Mouse (Mus musculus): ENCODE results near the gene Olfr196. TPM values are rescaled to one million over a fixed set of nuclear protein-coding genes. Genes with fewer than 3 reads are reported as not detected.
"Not testable (repeated sequence)": the region's sequence is repeated elsewhere in the genome, so short reads cannot be mapped to it uniquely, and the experiment has no call there.

Gene Olfr196
- polyA plus RNA-seq (2012; rRNA removed) = not detected in 2 replicates

GRCm38 (mm10) chr16:59170354-59170753 is at the start of gene Olfr196:
TSS of gene Olfr196 (minus strand) at chr16:59170454.
- no peak for DNase-seq
- WGBS = 65% methylated on average over 3 of the region's 3 CpGs
- no peak within 1 kb of the TSS for H3K4me3 ChIP-seq (replicated peaks; ENCODE audit: insufficient read depth, low read depth, low read length)
- H3K27me3 ChIP-seq (ENCODE audit: control insufficient read depth, insufficient read depth, low read length) = no peaks in the 10 kb centered on the region
- H3K4me1 ChIP-seq (ENCODE audit: control insufficient read depth, insufficient read depth, low read length) = no peaks in the 10 kb centered on the region
- TF ChIP-seq CTCF (IDR thresholded peaks at IDR 0.05; ENCODE audit: borderline replicate concordance, insufficient read depth, low read depth, low read length) (no peak), POLR2A (IDR thresholded peaks at IDR 0.05; ENCODE audit: borderline replicate concordance, insufficient read depth, low read length) (no peak)
- no peak within 1 kb of the TSS for H3K27ac ChIP-seq (ENCODE audit: insufficient read depth, low read length)

DNA sequence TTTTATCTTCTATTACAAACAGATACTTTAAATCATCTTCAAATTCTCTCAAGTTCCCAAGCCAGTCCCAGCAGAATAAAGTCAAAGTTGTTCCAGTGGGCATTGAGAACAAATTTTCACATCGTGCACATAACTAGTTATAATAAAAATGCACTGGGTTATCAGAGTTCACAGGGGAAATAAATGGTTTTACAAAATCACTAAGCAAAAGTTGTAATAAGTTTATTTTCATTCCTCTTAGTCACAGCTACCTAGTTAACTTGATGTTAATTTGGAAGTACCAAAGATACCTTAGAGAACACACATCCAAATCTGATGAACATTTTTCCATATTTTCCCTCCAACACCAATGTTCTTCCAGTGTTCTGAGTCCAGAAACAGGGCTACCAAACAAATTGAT is 49.4 kb upstream of the Olfr196 start, which contains the start of gene Olfr199:
TSS of gene Olfr199 (minus strand) at position 101 of the 400 bp plus-strand sequence.
- H3K4me1 ChIP-seq (ENCODE audit: control insufficient read depth, insufficient read depth, low read length); DNase-seq; H3K27me3 ChIP-seq (ENCODE audit: control insufficient read depth, insufficient read depth, low read length); H3K27ac ChIP-seq (ENCODE audit: insufficient read depth, low read length); H3K4me3 ChIP-seq (replicated peaks; ENCODE audit: insufficient read depth, low read depth, low read length): not testable (repeated sequence)
- WGBS = 93% methylated on average over 1 of the region's 1 CpGs

DNA sequence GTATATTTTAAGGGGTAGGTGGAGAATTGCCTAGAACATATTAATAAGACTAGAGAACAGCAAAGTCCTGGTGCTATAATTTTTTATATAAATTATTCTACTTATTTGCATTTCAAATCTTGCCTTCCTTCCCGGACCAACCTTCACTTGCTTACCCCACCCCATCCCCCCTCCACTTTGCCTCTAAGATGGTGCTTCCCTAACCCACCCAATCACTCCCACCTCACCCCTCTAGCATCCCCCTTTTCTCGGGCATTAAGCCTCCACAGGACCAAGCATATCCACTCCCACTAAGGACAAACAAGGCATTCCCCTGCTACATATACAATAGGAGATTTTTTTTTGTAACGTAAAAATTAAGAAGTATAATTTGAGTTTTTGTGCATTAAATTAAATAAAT is 47.6 kb upstream of the Olfr196 start:
- H3K4me1 ChIP-seq (ENCODE audit: control insufficient read depth, insufficient read depth, low read length); DNase-seq; H3K4me3 ChIP-seq (replicated peaks; ENCODE audit: insufficient read depth, low read depth, low read length); H3K27me3 ChIP-seq (ENCODE audit: control insufficient read depth, insufficient read depth, low read length); H3K27ac ChIP-seq (ENCODE audit: insufficient read depth, low read length): not testable (repeated sequence)
- WGBS = 67% methylated on average over 3 of the region's 3 CpGs

DNA sequence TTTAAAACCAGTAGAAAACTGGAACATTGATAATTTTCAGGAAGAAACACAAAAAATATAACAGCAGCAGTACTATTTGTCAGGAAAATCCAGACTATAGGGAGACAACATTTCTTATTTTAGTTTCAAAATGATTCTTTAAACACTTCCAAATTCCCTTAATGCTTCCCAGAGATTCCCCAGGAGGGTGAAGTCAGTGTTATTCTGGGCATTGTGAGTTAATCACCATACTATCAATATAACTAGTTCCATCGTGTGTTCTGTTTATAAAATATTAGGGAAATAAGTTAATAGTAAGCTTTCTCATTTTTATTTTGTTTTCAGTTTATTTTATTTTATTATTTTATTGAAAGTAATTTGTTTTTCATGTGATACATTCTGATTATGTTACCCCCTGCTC is 33.2 kb upstream of the Olfr196 start, which contains the start of gene Olfr198:
TSS of gene Olfr198 (minus strand) at position 101 of the 400 bp plus-strand sequence.
- WGBS = 68% methylated on average over 1 of the region's 1 CpGs
- not testable (repeated sequence) for H3K4me1 ChIP-seq (ENCODE audit: control insufficient read depth, insufficient read depth, low read length); H3K27ac ChIP-seq (ENCODE audit: insufficient read depth, low read length); H3K4me3 ChIP-seq (replicated peaks; ENCODE audit: insufficient read depth, low read depth, low read length); H3K27me3 ChIP-seq (ENCODE audit: control insufficient read depth, insufficient read depth, low read length); DNase-seq

DNA sequence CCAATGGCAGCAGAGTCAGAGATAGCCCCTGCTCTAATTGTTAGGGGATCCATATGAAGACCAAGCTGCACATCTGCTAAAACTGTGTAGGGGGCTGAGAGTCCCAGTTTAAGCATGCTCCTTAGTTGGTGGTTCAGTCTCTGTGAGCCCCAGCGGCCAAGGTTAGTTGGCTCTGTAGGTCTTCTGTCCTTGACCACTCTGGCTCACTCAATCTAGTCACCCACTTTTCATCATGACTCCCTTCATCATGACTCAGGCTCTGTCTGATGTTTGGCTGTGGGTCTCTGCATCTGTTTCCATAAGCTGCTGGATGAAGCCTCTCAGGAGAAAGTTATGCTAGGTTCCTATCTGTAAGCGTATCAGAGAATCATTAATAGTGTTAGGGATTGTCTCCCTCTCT is 18.3 kb downstream of the Olfr196 start:
- Histone ChIP-seq H3K27ac (ENCODE audit: insufficient read depth, low read length) (no peak overlapping the region), H3K27me3 (ENCODE audit: control insufficient read depth, insufficient read depth, low read length) (no peaks in the 10 kb centered on the region), H3K4me3 (replicated peaks; ENCODE audit: insufficient read depth, low read depth, low read length) (no peak overlapping the region), H3K4me1 (ENCODE audit: control insufficient read depth, insufficient read depth, low read length) (no peaks in the 10 kb centered on the region)
- WGBS = 87% methylated on average over 2 of the region's 2 CpGs
- TF ChIP-seq CTCF (IDR thresholded peaks at IDR 0.05; ENCODE audit: borderline replicate concordance, insufficient read depth, low read depth, low read length) (no peak), POLR2A (IDR thresholded peaks at IDR 0.05; ENCODE audit: borderline replicate concordance, insufficient read depth, low read length) (no peak)
- no peak for DNase-seq

DNA sequence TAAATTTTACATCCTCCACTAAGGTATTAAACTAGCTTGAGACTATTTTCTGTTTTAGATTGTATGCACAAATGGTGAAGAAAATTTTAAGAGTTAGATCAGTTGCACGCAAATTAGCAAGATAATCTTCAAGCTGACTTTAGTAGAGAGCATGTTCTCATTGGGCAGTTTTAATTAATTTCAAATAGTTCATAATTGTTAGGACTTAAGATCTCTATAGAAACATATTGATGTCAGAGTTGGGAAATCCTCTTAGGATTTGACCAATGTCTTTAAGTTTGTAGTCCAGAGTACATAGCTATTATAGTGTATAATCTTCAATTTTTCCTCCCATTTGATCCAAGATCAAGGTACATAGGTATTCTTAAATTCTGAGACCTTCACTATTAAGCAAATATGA is 23.5 kb downstream of the Olfr196 start, which contains the start of gene Olfr195:
TSS of gene Olfr195 (plus strand) at position 301 of the 400 bp plus-strand sequence.
- TF ChIP-seq CTCF (IDR thresholded peaks at IDR 0.05; ENCODE audit: borderline replicate concordance, insufficient read depth, low read depth, low read length) (no peak), POLR2A (IDR thresholded peaks at IDR 0.05; ENCODE audit: borderline replicate concordance, insufficient read depth, low read length) (no peak)
- DNase-seq = no peak
- Histone ChIP-seq H3K4me1 (ENCODE audit: control insufficient read depth, insufficient read depth, low read length) (no peaks in the 10 kb centered on the region), H3K27ac (ENCODE audit: insufficient read depth, low read length) (no peak within 1 kb of the TSS), H3K4me3 (replicated peaks; ENCODE audit: insufficient read depth, low read depth, low read length) (no peak within 1 kb of the TSS), H3K27me3 (ENCODE audit: control insufficient read depth, insufficient read depth, low read length) (no peaks in the 10 kb centered on the region)
- WGBS = 85% methylated on average over 1 of the region's 1 CpGs

- H3K4me3 ChIP-seq (replicated peaks; ENCODE audit: insufficient read depth, low read depth, low read length) = no peak overlapping the region
- H3K27ac ChIP-seq (ENCODE audit: insufficient read depth, low read length) = no peak overlapping the region
- TF ChIP-seq POLR2A (IDR thresholded peaks at IDR 0.05; ENCODE audit: borderline replicate concordance, insufficient read depth, low read length) = no peak
- no peak for TF ChIP-seq CTCF (IDR thresholded peaks at IDR 0.05; ENCODE audit: borderline replicate concordance, insufficient read depth, low read depth, low read length)
- DNase-seq = no peak
- no peaks in the 10 kb centered on the region for H3K4me1 ChIP-seq (ENCODE audit: control insufficient read depth, insufficient read depth, low read length)
- H3K27me3 ChIP-seq (ENCODE audit: control insufficient read depth, insufficient read depth, low read length) = no peaks in the 10 kb centered on the region
Observed at GRCm38 (mm10) chr16:59141105-59141504, 29.1 kb downstream of the Olfr196 start.

- H3K27ac ChIP-seq (ENCODE audit: insufficient read depth, low read length) = no peak overlapping the region
- WGBS = 92% methylated on average over 1 of the region's 1 CpGs
- no peak for TF ChIP-seq POLR2A (IDR thresholded peaks at IDR 0.05; ENCODE audit: borderline replicate concordance, insufficient read depth, low read length)
- TF ChIP-seq CTCF (IDR thresholded peaks at IDR 0.05; ENCODE audit: borderline replicate concordance, insufficient read depth, low read depth, low read length) = no peak
- no peaks in the 10 kb centered on the region for H3K4me1 ChIP-seq (ENCODE audit: control insufficient read depth, insufficient read depth, low read length)
- no peak overlapping the region for H3K4me3 ChIP-seq (replicated peaks; ENCODE audit: insufficient read depth, low read depth, low read length)
- no peak for DNase-seq
- H3K27me3 ChIP-seq (ENCODE audit: control insufficient read depth, insufficient read depth, low read length) = no peaks in the 10 kb centered on the region
Observed at GRCm38 (mm10) chr16:59130740-59131139, 39.5 kb downstream of the Olfr196 start.

DNA sequence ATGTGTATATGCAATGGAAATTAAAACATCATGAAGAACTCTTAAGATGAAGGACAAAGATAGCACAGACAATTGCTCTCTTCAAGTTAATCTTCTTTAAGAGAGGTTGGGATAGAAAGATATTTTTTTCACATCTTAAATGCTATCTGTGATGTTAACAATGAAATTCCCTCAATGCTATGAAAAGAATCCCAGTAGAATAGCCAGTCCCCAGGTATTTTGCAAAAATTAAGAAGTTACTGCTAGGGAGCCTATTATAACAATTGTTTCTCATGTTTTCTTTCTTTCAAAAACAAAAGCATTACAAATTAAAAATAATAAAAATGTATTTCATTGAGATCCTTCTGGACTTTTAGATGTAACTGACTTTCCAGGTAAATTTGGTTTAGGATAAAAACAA is 49.3 kb downstream of the Olfr196 start, which contains the start of gene Olfr194:
TSS of gene Olfr194 (minus strand) at position 101 of the 400 bp plus-strand sequence.
- TF ChIP-seq CTCF (IDR thresholded peaks at IDR 0.05; ENCODE audit: borderline replicate concordance, insufficient read depth, low read depth, low read length) = no peak
- no peak for TF ChIP-seq POLR2A (IDR thresholded peaks at IDR 0.05; ENCODE audit: borderline replicate concordance, insufficient read depth, low read length)
- DNase-seq = no peak
- no peak within 1 kb of the TSS for H3K27ac ChIP-seq (ENCODE audit: insufficient read depth, low read length)
- H3K27me3 ChIP-seq (ENCODE audit: control insufficient read depth, insufficient read depth, low read length) = no peaks in the 10 kb centered on the region
- H3K4me1 ChIP-seq (ENCODE audit: control insufficient read depth, insufficient read depth, low read length) = no peaks in the 10 kb centered on the region
- no peak within 1 kb of the TSS for H3K4me3 ChIP-seq (replicated peaks; ENCODE audit: insufficient read depth, low read depth, low read length)

Other genes starting within 250 kb of the Olfr196 start
- not detected in 2 replicates for gene Olfr181, start 241.7 kb downstream of the Olfr196 start, polyA plus RNA-seq (2012; rRNA removed)
- gene Olfr180, start 241.1 kb downstream of the Olfr196 start, polyA plus RNA-seq (2012; rRNA removed) = not detected in 2 replicates
- gene Olfr183, start 175.1 kb downstream of the Olfr196 start, polyA plus RNA-seq (2012; rRNA removed) = not detected in 2 replicates
- not detected in 2 replicates for gene Olfr186, start 140.2 kb downstream of the Olfr196 start, polyA plus RNA-seq (2012; rRNA removed)
- not detected in 2 replicates for gene Olfr187, start 130.7 kb downstream of the Olfr196 start, polyA plus RNA-seq (2012; rRNA removed)
- not detected in 2 replicates for gene Olfr190, start 92.4 kb downstream of the Olfr196 start, polyA plus RNA-seq (2012; rRNA removed)
- not detected in 2 replicates for gene Olfr191, start 80.6 kb downstream of the Olfr196 start, polyA plus RNA-seq (2012; rRNA removed)
- not detected in 2 replicates for gene Olfr193, start 58.6 kb downstream of the Olfr196 start, polyA plus RNA-seq (2012; rRNA removed)
- not detected in 2 replicates for gene Olfr194, start 49.4 kb downstream of the Olfr196 start, polyA plus RNA-seq (2012; rRNA removed)
- gene Olfr195, start 23.4 kb downstream of the Olfr196 start, polyA plus RNA-seq (2012; rRNA removed) = not detected in 2 replicates
- gene Olfr198, start 33.1 kb upstream of the Olfr196 start, polyA plus RNA-seq (2012; rRNA removed) = not detected in 2 replicates
- not detected in 2 replicates for gene Olfr199, start 49.3 kb upstream of the Olfr196 start, polyA plus RNA-seq (2012; rRNA removed)
- not detected in 2 replicates for gene Olfr201, start 102.2 kb upstream of the Olfr196 start, polyA plus RNA-seq (2012; rRNA removed)
- not detected in 2 replicates for gene Olfr202, start 116.3 kb upstream of the Olfr196 start, polyA plus RNA-seq (2012; rRNA removed)
- gene Olfr203, start 128.4 kb upstream of the Olfr196 start, polyA plus RNA-seq (2012; rRNA removed) = not detected in 2 replicates
- 0.02 TPM in 1 of 2 replicates, not detected in the other for gene Olfr204, start 147.8 kb upstream of the Olfr196 start, polyA plus RNA-seq (2012; rRNA removed)
- gene Olfr205, start 160.7 kb upstream of the Olfr196 start, polyA plus RNA-seq (2012; rRNA removed) = not detected in 2 replicates
- gene Olfr206, start 178.8 kb upstream of the Olfr196 start, polyA plus RNA-seq (2012; rRNA removed) = not detected in 2 replicates
- not detected in 2 replicates for gene Olfr209, start 193.5 kb upstream of the Olfr196 start, polyA plus RNA-seq (2012; rRNA removed)
- gene Gabrr3, start 236.9 kb upstream of the Olfr196 start, polyA plus RNA-seq (2012; rRNA removed) = 0.02 TPM in 1 of 2 replicates, not detected in the other

All from cerebellum, adult 2 months (tissue).